Mouse (Mus musculus): Measurements from ENCODE around the gene Clcn1. TPM values are rescaled to one million over a fixed set of nuclear protein-coding genes. Genes with fewer than 3 reads are reported as not detected.

Gene Clcn1
- 2.0 TPM for polyA plus RNA-seq (2015; fragmentation: Illumina TruSeq; extraction: RNeasy Lipid Tissue Mini Kit (QIAGEN cat#74804); ENCODE audit: low read depth, low replicate concordance)

DNA sequence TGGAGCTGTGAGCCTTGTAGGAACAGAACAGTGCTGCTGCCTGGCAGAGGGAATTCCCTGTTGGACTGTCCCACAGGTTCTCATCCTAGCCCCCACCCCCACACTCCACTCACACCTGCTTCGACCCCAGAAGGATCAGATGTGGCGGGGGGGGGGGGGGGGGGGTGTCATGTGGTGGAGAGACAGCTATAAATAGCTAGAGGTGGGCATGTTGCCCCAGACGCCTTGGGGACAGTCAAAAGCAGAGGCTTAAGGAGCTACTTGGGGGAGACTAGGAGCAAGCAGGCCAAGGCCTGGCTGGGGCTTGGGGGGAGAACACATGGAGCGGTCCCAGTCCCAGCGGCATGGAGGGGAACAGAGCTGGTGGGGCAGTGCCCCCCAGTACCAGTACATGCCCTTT lies at the start of gene Clcn1:
Gene Clcn1 (plus strand): TSS at position 238 of the 400 bp plus-strand sequence.

DNA sequence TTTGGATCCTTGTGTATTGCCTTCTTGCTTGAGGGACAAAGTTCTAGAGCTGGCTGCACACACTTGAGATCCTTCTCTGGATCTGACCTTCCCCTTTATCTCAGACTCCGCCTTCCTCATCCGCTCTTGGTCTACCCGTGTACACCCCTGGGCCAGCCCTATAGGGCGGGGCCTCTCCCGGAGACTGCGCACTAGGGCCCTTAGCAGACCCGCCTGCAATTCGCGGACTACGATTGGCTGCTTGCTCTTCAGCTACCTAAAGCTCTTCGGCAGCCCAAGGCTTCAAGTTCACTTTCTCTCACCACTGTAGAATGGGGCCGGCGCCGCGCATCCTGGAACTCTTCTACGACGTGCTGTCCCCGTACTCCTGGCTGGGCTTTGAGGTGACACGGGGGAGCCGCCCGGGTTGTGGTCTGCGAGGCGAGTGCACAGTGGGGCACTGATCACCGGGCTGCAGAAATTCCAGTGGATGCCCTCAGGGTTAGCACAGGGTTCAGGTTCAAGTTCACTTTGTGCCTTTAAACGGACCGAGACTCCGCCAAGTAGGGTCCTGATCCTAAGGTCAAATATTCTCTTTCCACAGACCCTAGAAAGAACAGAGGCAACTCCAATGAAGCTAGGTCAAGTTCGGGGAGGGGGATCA lies 40.7 kb upstream of the Clcn1 start, which contains the start of gene Gstk1:
Gene Gstk1 (plus strand): TSS at position 225 of the 643 bp plus-strand sequence.

DNA sequence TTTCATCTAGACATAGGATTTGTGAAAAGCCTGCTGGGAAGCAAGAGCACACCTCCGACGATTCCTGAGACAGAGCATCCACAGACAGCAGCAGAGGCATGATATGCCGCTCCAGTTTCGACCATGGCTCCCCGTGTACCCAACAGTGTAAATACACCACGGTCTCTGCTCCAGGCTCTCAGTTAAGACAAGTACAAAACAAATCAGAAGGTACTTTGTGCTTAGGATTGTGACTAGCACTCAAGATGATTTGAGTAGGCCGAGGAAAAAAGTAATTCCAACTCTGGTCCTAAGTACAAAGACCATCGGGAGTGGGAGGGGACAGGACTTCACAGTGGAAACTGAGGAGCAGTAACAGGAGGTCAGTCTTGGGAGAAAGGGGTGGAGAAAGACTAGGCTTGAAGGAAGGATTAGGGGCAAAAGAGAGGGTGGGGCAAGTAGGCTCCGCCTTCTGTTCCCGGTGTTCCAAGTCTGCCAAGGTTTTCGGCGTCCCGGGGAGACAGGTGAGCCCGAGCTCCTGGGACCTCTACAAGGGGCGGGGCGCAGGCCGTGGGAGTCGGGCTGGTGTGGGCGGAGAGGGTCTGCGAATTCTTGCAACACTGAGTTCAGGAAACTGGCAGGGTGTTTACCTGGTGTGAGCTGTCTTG lies 24.8 kb upstream of the Clcn1 start, which contains the start of gene Tmem139:
Gene Tmem139 (plus strand): TSS at position 447 of the 647 bp plus-strand sequence.

DNA sequence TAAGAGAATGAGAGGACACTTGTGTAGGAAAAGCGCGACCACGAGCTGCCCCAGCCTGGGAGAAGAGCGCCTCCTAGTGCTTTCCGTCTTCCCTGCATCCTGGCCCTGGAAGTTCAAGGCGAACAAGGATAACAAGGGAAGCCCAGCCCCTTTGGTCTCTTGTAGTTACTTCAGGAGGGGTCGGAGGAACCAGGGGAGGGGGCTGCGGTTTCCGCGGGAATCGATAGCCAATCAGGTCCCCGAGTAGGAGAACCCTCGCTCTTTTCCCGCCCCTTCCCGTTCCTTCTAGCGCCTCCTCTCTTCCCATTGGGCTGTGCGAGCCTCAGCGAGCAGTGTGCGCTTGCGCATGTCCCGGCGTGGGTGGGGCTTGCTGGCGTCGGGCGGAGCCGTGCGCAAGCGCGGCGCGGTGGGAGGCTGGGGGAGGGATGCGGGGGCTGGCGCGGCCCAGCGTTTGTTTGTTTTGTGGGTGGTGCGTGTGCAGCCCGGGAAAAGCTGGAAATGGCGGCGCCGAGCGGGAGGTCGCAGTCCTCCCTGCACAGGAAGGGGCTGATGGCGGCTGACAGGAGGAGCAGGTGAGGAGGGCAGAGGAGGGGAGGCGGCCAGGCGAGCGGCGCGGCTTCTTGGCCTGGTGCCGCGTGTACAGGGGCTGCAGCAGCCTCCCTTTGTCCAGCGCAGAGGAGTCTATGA lies 21.7 kb upstream of the Clcn1 start, which contains the start of gene Casp2:
Gene Casp2 (plus strand): TSS at position 360 of the 687 bp plus-strand sequence.

DNA sequence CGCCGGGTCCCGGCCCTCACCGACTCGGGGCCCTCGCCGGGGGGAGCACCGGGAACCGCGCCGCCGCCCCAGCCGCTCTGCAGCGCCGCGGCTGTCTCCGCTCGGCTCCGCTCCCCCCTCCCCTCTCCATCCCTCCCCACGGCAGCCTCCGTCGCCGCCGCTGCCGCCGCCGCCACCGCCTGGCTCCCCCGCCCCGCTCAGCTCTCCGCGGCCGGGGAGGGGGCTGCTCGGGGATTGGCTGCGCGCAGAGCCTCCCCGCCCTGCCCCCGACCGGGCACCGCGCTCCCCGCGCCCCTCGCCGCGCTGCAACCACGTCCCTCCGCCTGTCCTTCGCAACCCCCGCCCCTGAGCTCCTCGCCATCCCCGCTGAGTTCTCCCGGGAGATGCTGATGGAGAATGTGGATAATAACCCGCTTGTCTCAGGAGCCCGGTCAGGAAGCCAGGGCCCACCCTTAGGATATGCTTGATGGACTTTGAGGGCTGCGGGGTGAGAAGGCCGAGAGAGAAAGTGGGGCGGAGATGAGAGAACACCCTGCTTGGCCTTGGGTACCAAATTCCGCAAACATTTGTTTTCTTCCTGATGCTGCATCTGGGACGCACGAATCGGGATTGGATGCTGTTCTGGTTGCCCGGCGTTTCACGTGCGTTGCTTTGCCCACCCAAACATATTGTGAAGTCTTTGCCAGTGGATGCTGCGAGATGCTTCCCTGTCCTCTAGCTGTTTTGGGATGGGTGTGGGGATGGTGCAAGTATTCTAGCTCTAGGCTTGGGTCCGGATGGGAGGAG lies 38.2 kb downstream of the Clcn1 start, which contains the start of gene Fam131b:
Gene Fam131b (minus strand): TSS at position 162 of the 786 bp plus-strand sequence.

DNA sequence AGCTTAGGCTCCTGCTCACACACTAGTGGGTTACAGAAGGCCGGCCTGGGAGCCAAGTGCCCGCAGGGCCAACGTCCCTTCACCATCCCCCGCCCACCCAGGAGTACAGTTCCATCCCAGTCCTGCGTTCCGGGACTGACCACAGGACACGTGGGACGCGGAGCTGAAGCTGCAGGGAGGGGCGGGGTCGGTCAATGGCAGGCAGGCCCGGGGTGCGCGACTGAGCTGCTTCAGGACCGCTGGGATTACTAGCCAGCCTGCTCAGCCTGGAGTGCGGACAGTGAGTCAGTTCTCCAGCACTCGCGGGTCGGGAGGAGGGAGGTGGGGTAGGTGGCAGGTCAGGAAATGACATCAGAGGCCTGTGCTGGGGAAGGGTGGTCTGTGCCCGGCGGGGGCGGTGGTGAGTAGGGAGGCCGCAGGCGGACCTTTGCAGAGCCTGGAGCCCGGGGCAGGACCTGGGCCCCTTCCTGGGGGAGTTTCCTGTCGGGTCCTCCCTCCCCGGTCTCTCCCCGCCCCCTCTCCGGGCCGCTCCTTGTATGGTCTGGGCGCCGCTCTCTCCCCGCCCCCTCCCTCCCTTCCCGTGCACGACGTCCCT lies 63.0 kb downstream of the Clcn1 start, which contains the start of gene Zyx:
Gene Zyx (plus strand): TSS at position 205 of the 595 bp plus-strand sequence.

Other genes with a start within 250 kb of the Clcn1 start
- not detected for gene Sva, start 248.3 kb upstream of the Clcn1 start, polyA plus RNA-seq (2015; fragmentation: Illumina TruSeq; extraction: RNeasy Lipid Tissue Mini Kit (QIAGEN cat#74804); ENCODE audit: low read depth, low replicate concordance)
- not detected for gene Tas2r139, start 145.7 kb upstream of the Clcn1 start, polyA plus RNA-seq (2015; fragmentation: Illumina TruSeq; extraction: RNeasy Lipid Tissue Mini Kit (QIAGEN cat#74804); ENCODE audit: low read depth, low replicate concordance)
- not detected for gene Tas2r144, start 71.4 kb upstream of the Clcn1 start, polyA plus RNA-seq (2015; fragmentation: Illumina TruSeq; extraction: RNeasy Lipid Tissue Mini Kit (QIAGEN cat#74804); ENCODE audit: low read depth, low replicate concordance)
- gene Gstk1, start 40.8 kb upstream of the Clcn1 start, polyA plus RNA-seq (2015; fragmentation: Illumina TruSeq; extraction: RNeasy Lipid Tissue Mini Kit (QIAGEN cat#74804); ENCODE audit: low read depth, low replicate concordance): 32.6 TPM
- not detected for gene Tmem139, start 24.7 kb upstream of the Clcn1 start, polyA plus RNA-seq (2015; fragmentation: Illumina TruSeq; extraction: RNeasy Lipid Tissue Mini Kit (QIAGEN cat#74804); ENCODE audit: low read depth, low replicate concordance)
- 9.6 TPM for gene Casp2, start 21.7 kb upstream of the Clcn1 start, polyA plus RNA-seq (2015; fragmentation: Illumina TruSeq; extraction: RNeasy Lipid Tissue Mini Kit (QIAGEN cat#74804); ENCODE audit: low read depth, low replicate concordance)
- gene Fam131b, start 38.0 kb downstream of the Clcn1 start, polyA plus RNA-seq (2015; fragmentation: Illumina TruSeq; extraction: RNeasy Lipid Tissue Mini Kit (QIAGEN cat#74804); ENCODE audit: low read depth, low replicate concordance): 94.7 TPM
- gene Zyx, start 62.9 kb downstream of the Clcn1 start, polyA plus RNA-seq (2015; fragmentation: Illumina TruSeq; extraction: RNeasy Lipid Tissue Mini Kit (QIAGEN cat#74804); ENCODE audit: low read depth, low replicate concordance): 38.7 TPM
- gene Epha1, start 86.6 kb downstream of the Clcn1 start, polyA plus RNA-seq (2015; fragmentation: Illumina TruSeq; extraction: RNeasy Lipid Tissue Mini Kit (QIAGEN cat#74804); ENCODE audit: low read depth, low replicate concordance): 0.30 TPM
- gene Tas2r143, start 113.6 kb downstream of the Clcn1 start, polyA plus RNA-seq (2015; fragmentation: Illumina TruSeq; extraction: RNeasy Lipid Tissue Mini Kit (QIAGEN cat#74804); ENCODE audit: low read depth, low replicate concordance): not detected
- not detected for gene Tas2r135, start 118.7 kb downstream of the Clcn1 start, polyA plus RNA-seq (2015; fragmentation: Illumina TruSeq; extraction: RNeasy Lipid Tissue Mini Kit (QIAGEN cat#74804); ENCODE audit: low read depth, low replicate concordance)
- not detected for gene Tas2r126, start 147.8 kb downstream of the Clcn1 start, polyA plus RNA-seq (2015; fragmentation: Illumina TruSeq; extraction: RNeasy Lipid Tissue Mini Kit (QIAGEN cat#74804); ENCODE audit: low read depth, low replicate concordance)
- not detected for gene Olfr458, start 178.5 kb downstream of the Clcn1 start, polyA plus RNA-seq (2015; fragmentation: Illumina TruSeq; extraction: RNeasy Lipid Tissue Mini Kit (QIAGEN cat#74804); ENCODE audit: low read depth, low replicate concordance)
- not detected for gene Olfr457, start 189.7 kb downstream of the Clcn1 start, polyA plus RNA-seq (2015; fragmentation: Illumina TruSeq; extraction: RNeasy Lipid Tissue Mini Kit (QIAGEN cat#74804); ENCODE audit: low read depth, low replicate concordance)
- not detected for gene Olfr456, start 200.5 kb downstream of the Clcn1 start, polyA plus RNA-seq (2015; fragmentation: Illumina TruSeq; extraction: RNeasy Lipid Tissue Mini Kit (QIAGEN cat#74804); ENCODE audit: low read depth, low replicate concordance)